Comparison of ENCODE assay signal across 9 mouse cellular contexts in genomic region chr10:11344536-11345468, GRCm38 (mm10). TPM values are rescaled to one million over a fixed set of nuclear protein-coding genes. Genes with fewer than 3 reads are reported as not detected.
A peak's percentile ranks its signal among the peaks of the same experiment; 100 is the strongest.
DNase-seq lines count a peak whose midpoint lies in the region; ATAC-seq and TF ChIP-seq lines count a peak whose summit lies in the region.
"Had no signal": no experiment of that assay in that cellular context is flagged by ENCODE, and none has a peak within 500 bp of the region (broad histone marks: within the 10 kb centered on the region; RNA-seq: fewer than 3 reads in every experiment).

No protein-coding gene starts in this region.

- no peak for TF ChIP-seq POLR2A in thymus, adult 2 months (IDR thresholded peaks at IDR 0.05; ENCODE audit: control insufficient read depth, extremely low read depth, insufficient read depth, low read length, poor library complexity)

- H3K9ac ChIP-seq in liver, embryonic 11.5 days (ENCODE audit: low read depth, low read length): no peak overlapping the region

- 74% methylated on average over 18 of the region's 18 CpGs for WGBS in liver, embryonic 11.5 days
- WGBS in thymus, adult 2 months: 89% methylated on average over 18 of the region's 18 CpGs

- no peak overlapping the region for H3K27ac ChIP-seq in liver, embryonic 11.5 days (ENCODE audit: low read depth, low read length)
- H3K27ac ChIP-seq in thymus, adult 2 months (ENCODE audit: control insufficient read depth, insufficient read depth, low read length): no peak overlapping the region

- no peak for ATAC-seq in liver, embryonic 11.5 days (replicated peaks; ENCODE audit: low FRiP score)
- ATAC-seq in megakaryocyte-erythroid progenitor cell, adult 5-6 weeks (replicated peaks; ENCODE audit: low FRiP score, low TSS enrichment, poor library complexity, severe bottlenecking): peak; percentile 31; the same call in 1 of the 2 replicates
- no peak for ATAC-seq in CD4-positive, CD25-positive, alpha-beta regulatory T cell, adult 4 months

- no peaks in the 10 kb centered on the region; the same call in none of the 2 replicates for H3K4me1 ChIP-seq in liver, embryonic 11.5 days (replicated peaks; ENCODE audit: control insufficient read depth, insufficient read depth, low read length)
- H3K4me1 ChIP-seq in thymus, adult 2 months (replicated peaks; ENCODE audit: control insufficient read depth, insufficient read depth, low read length): peaks cover 6% of the 10 kb centered on the region; the same call in 1 of the 2 replicates

- no peaks in the 10 kb centered on the region for H3K36me3 ChIP-seq in liver, embryonic 11.5 days (ENCODE audit: control insufficient read depth, insufficient read depth, low read length)
- no peaks in the 10 kb centered on the region for H3K36me3 ChIP-seq in thymus, adult 2 months (ENCODE audit: control insufficient read depth, insufficient read depth, low read length)

- H3K4me2 ChIP-seq in liver, embryonic 11.5 days: peak overlapping the region; percentile 9; the same call in 1 of the 2 replicates

- DNase-seq in cerebellum, adult 11 months: peak; percentile 8
- DNase-seq in cerebellum, adult 11-12 months: no peak
- no peak for DNase-seq in liver, embryonic 11.5 days (ENCODE audit: low spot score)
- no peak for DNase-seq in liver
- peak; percentile 91 for DNase-seq in fibroblast of lung, adult 2 months (ENCODE audit: low read depth)
- no peak for DNase-seq in thymus, adult 2 months
- DNase-seq: kidney, adult 2 months had no signal

- no peaks in the 10 kb centered on the region for H3K27me3 ChIP-seq in liver, embryonic 11.5 days (replicated peaks; ENCODE audit: control insufficient read depth, insufficient read depth, low read length)
- H3K27me3 ChIP-seq in thymus, adult 2 months (ENCODE audit: control insufficient read depth, insufficient read depth, low read length): peaks cover 4% of the 10 kb centered on the region

- no peak for TF ChIP-seq CTCF in thymus, adult 2 months (IDR thresholded peaks at IDR 0.05; ENCODE audit: borderline replicate concordance, control insufficient read depth, extremely low read depth, insufficient read depth, low read length, poor library complexity)

- no peaks in the 10 kb centered on the region for H3K9me3 ChIP-seq in liver, embryonic 11.5 days (ENCODE audit: control insufficient read depth, low read length)

- H3K4me3 ChIP-seq in liver, embryonic 11.5 days (ENCODE audit: low read depth, low read length): no peak overlapping the region
- no peak overlapping the region for H3K4me3 ChIP-seq in thymus, adult 2 months (ENCODE audit: control insufficient read depth, insufficient read depth, low read length)

RNA-seq across cellular contexts. Expression of gene Epm2a, which starts 1.6 kb away (rescaled TPM):
- 0.26 and 0.36 TPM in 2 replicates for polyA plus RNA-seq in liver, embryonic 11.5 days (2014; fragmentation: Nextera tagmentation; extraction: Ambion mirVana)
- total RNA-seq in megakaryocyte-erythroid progenitor cell, adult 5-6 weeks (2014; fragmentation: Nextera tagmentation): 1.4 and 1.9 TPM in 2 replicates
- 3.4 and 6.5 TPM in 2 replicates for total RNA-seq in megakaryocyte-erythroid progenitor cell, adult 5-6 weeks (2017)
- polyA plus RNA-seq in CD4-positive, CD25-positive, alpha-beta regulatory T cell, adult 4 months (2017; shearing (Covaris generic)): not detected
- polyA plus RNA-seq in thymus, adult 2 months (2012; rRNA removed): 2.7 and 3.7 TPM in 2 replicates

Comparison
In these comparisons a context has a peak if more than half of its experiments do, and no peak if none do; other contexts are left out.
1. DNase-seq: peak in cerebellum, adult 11 months (single experiment) and fibroblast of lung, adult 2 months (single experiment); none in cerebellum, adult 11-12 months (single experiment), liver, embryonic 11.5 days (single experiment), liver (single experiment) and thymus, adult 2 months (single experiment).